In the genomic region with DNA sequence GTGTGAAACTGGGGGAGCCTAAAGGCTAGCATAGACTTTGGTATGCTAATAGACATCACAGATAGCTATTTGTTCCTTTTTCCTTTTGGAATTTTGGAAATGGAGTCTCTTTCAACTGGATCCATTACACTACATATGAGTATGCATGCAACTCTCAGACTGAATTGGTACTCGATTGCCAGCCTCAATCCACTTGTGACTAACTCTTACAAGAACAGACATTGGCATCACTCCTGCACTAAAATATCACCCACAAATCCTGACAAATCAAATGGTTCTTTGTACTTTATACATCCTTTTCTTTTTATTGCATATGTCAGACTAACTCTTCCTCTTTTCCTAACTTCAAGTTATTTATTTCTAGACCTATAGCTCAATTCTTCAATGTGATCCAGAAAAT, we compare ENCODE assay signal across 11 mouse cellular contexts.
"Had no signal": no experiment of that assay in that cellular context is flagged by ENCODE, and none has a peak within 500 bp of the region (broad histone marks: within the 10 kb centered on the region; RNA-seq: fewer than 3 reads in every experiment).

No protein-coding gene starts in this region.

- DNase-seq: retina, postnatal 1 day; right cerebral cortex, postnatal 14 days; right cerebral cortex, postnatal 25 days; right cerebral cortex, postnatal 4 days; spleen, adult 18-20 months; thymus, adult 18-20 months; thymus, adult 2 months; thymus, postnatal 14 days; thymus, postnatal 25 days; thymus, postnatal 36 days; thymus, postnatal 4 days had no signal
